Mouse (Mus musculus) embryonic facial prominence, embryonic 13.5 days (tissue): ENCODE data around the gene Mthfd1. TPM values are rescaled to one million over a fixed set of nuclear protein-coding genes. Genes with fewer than 3 reads are reported as not detected.

ENCODE experiments used
- ATAC-seq: fragments of 200-750 bp; cut with Nextera tagmentation; 2 replicates; pipeline ENCODE4 v1.8.0; 2017; ENCODE audit warnings: low read depth; ENCODE audit not compliant: insufficient number of reproducible peaks, insufficient read depth, low FRiP score, low TSS enrichment
- H3K27ac ChIP-seq: fragments of 300-500 bp; sonication (generic); 2 replicates; pipeline ENCODE4 v1.5.1; 2015; ENCODE audit warnings: moderate library complexity, mild to moderate bottlenecking, inconsistent platforms
- H3K27me3 ChIP-seq: fragments of 300-500 bp; sonication (generic); 2 replicates; pipeline ENCODE4 v1.6.1; 2015; ENCODE audit warnings: mild to moderate bottlenecking, inconsistent platforms
- H3K36me3 ChIP-seq: fragments of 300-500 bp; sonication (generic); 2 replicates; pipeline ENCODE4 v1.6.1; 2015; ENCODE audit warnings: mild to moderate bottlenecking, inconsistent platforms
- H3K4me1 ChIP-seq: fragments of 300-500 bp; sonication (generic); 2 replicates; pipeline ENCODE4 v1.6.1; 2015; ENCODE audit warnings: inconsistent platforms
- H3K4me2 ChIP-seq: fragments of 300-500 bp; sonication (generic); 2 replicates; pipeline ENCODE4 v1.6.1; 2015; ENCODE audit warnings: moderate library complexity, mild to moderate bottlenecking, inconsistent platforms
- H3K4me3 ChIP-seq: fragments of 300-500 bp; sonication (generic); 2 replicates; pipeline ENCODE4 v1.5.1; 2015; ENCODE audit warnings: mild to moderate bottlenecking, inconsistent platforms
- H3K9ac ChIP-seq: fragments of 300-500 bp; sonication (generic); 2 replicates; pipeline ENCODE4 v1.6.1; 2015; ENCODE audit warnings: mild to moderate bottlenecking, inconsistent platforms
- H3K9me3 ChIP-seq: fragments of 300-500 bp; sonication (generic); 2 replicates; pipeline ENCODE4 v1.6.1; 2016; ENCODE audit warnings: inconsistent platforms
- WGBS: fragments of 180-500 bp; shearing (Covaris S2); methylation state at CpG from one replicate; pipeline ENCODE4 v1.1.7; 2015; ENCODE audit warnings: mixed read lengths; 5-methylcytosine and 5-hydroxymethylcytosine counted together
- polyA plus RNA-seq: library from polyadenylated mRNA; unstranded; fragments of >200 nt; fragmentation: Nextera tagmentation; extraction: Ambion mirVana; gene quantifications from 2 replicates; pipeline ENCODE4 v1.2.1, GENCODE M21; 2015

Gene Mthfd1
- polyA plus RNA-seq, 1 experiment from 2014 or later = 76.8 TPM

- no peaks in the 10 kb centered on the region for H3K27me3 ChIP-seq
- H3K36me3 ChIP-seq = peaks cover 55% of the 10 kb centered on the region
- no peak overlapping the region for H3K4me3 ChIP-seq
- WGBS = 88% methylated on average over 8 of the region's 8 CpGs
- no peak overlapping the region for H3K4me2 ChIP-seq
- ATAC-seq = no peak
- H3K9ac ChIP-seq = no peak overlapping the region
- peaks cover 12% of the 10 kb centered on the region for H3K4me1 ChIP-seq
- H3K27ac ChIP-seq = 0 out of 2 replicates have a peak overlapping the region, but pooled peaks have one; percentile 1
- no peaks in the 10 kb centered on the region for H3K9me3 ChIP-seq
Observed at GRCm38 (mm10) chr12:76305107-76305506, 50.0 kb downstream of the Mthfd1 start.

- no peak overlapping the region for H3K9ac ChIP-seq
- no peak overlapping the region for H3K4me2 ChIP-seq
- H3K36me3 ChIP-seq = peaks cover 54% of the 10 kb centered on the region
- H3K9me3 ChIP-seq = no peaks in the 10 kb centered on the region
- H3K4me1 ChIP-seq = peaks cover 12% of the 10 kb centered on the region
- WGBS = 80% methylated on average over 9 of the region's 9 CpGs
- no peak overlapping the region for H3K4me3 ChIP-seq
- peak; percentile 56; the same call in 1 of the 2 replicates for ATAC-seq
- H3K27me3 ChIP-seq = no peaks in the 10 kb centered on the region
- H3K27ac ChIP-seq = no peak overlapping the region
Observed at GRCm38 (mm10) chr12:76306852-76307561, 51.9 kb downstream of the Mthfd1 start.

GRCm38 (mm10) chr12:76307964-76308363 lies 52.9 kb downstream of the Mthfd1 start:
- Histone ChIP-seq H3K27ac (no peak overlapping the region), H3K4me1 (peaks cover 9% of the 10 kb centered on the region; the same call in 1 of the 2 replicates), H3K9ac (no peak overlapping the region), H3K4me2 (no peak overlapping the region), H3K9me3 (no peaks in the 10 kb centered on the region), H3K27me3 (no peaks in the 10 kb centered on the region), H3K4me3 (no peak overlapping the region), H3K36me3 (peaks cover 58% of the 10 kb centered on the region)
- no peak for ATAC-seq
- 39% methylated on average over 9 of the region's 9 CpGs for WGBS

GRCm38 (mm10) chr12:76308436-76308835 lies 53.3 kb downstream of the Mthfd1 start:
- H3K9me3 ChIP-seq = no peaks in the 10 kb centered on the region
- H3K4me3 ChIP-seq = no peak overlapping the region
- ATAC-seq = no peak
- no peaks in the 10 kb centered on the region for H3K27me3 ChIP-seq
- peaks cover 55% of the 10 kb centered on the region for H3K36me3 ChIP-seq
- no peak overlapping the region for H3K4me2 ChIP-seq
- WGBS = 86% methylated on average over 5 of the region's 5 CpGs
- no peak overlapping the region for H3K9ac ChIP-seq
- H3K27ac ChIP-seq = no peak overlapping the region
- peaks cover 9% of the 10 kb centered on the region; the same call in 1 of the 2 replicates for H3K4me1 ChIP-seq

GRCm38 (mm10) chr12:76310007-76310406 lies 54.9 kb downstream of the Mthfd1 start:
- no peak for ATAC-seq
- Histone ChIP-seq H3K36me3 (peaks cover 58% of the 10 kb centered on the region), H3K4me2 (no peak overlapping the region), H3K27me3 (no peaks in the 10 kb centered on the region), H3K9me3 (no peaks in the 10 kb centered on the region), H3K9ac (no peak overlapping the region), H3K4me1 (peaks cover 8% of the 10 kb centered on the region; the same call in 1 of the 2 replicates), H3K27ac (no peak overlapping the region), H3K4me3 (no peak overlapping the region)
- 89% methylated on average over 6 of the region's 6 CpGs for WGBS

GRCm38 (mm10) chr12:76310633-76311032 lies 55.5 kb downstream of the Mthfd1 start:
- ATAC-seq = no peak
- 73% methylated on average over 6 of the region's 6 CpGs for WGBS
- Histone ChIP-seq H3K4me2 (no peak overlapping the region), H3K27ac (no peak overlapping the region), H3K4me1 (peaks cover 6% of the 10 kb centered on the region; the same call in 1 of the 2 replicates), H3K4me3 (no peak overlapping the region), H3K36me3 (peaks cover 58% of the 10 kb centered on the region), H3K27me3 (no peaks in the 10 kb centered on the region), H3K9me3 (no peaks in the 10 kb centered on the region), H3K9ac (no peak overlapping the region)

- no peak for ATAC-seq
- Histone ChIP-seq H3K9me3 (no peaks in the 10 kb centered on the region), H3K36me3 (peaks cover 57% of the 10 kb centered on the region), H3K4me3 (no peak overlapping the region), H3K27me3 (no peaks in the 10 kb centered on the region), H3K27ac (no peak overlapping the region), H3K4me1 (peaks cover 6% of the 10 kb centered on the region; the same call in 1 of the 2 replicates), H3K4me2 (no peak overlapping the region), H3K9ac (no peak overlapping the region)
- 93% methylated on average over 9 of the region's 9 CpGs for WGBS
Observed at GRCm38 (mm10) chr12:76311227-76311626, 56.1 kb downstream of the Mthfd1 start.

- H3K4me2 ChIP-seq = no peak overlapping the region
- H3K27ac ChIP-seq = no peak overlapping the region
- no peaks in the 10 kb centered on the region for H3K9me3 ChIP-seq
- no peak overlapping the region for H3K9ac ChIP-seq
- peaks cover 55% of the 10 kb centered on the region for H3K36me3 ChIP-seq
- H3K4me1 ChIP-seq = 0 out of 2 replicates have a peak, but pooled peaks cover under 1% of the 10 kb centered on the region
- ATAC-seq = no peak
- no peak overlapping the region for H3K4me3 ChIP-seq
- no peaks in the 10 kb centered on the region for H3K27me3 ChIP-seq
- WGBS = 92% methylated on average over 8 of the region's 8 CpGs
Observed at GRCm38 (mm10) chr12:76311951-76312350, 56.9 kb downstream of the Mthfd1 start.

GRCm38 (mm10) chr12:76318282-76319212 lies 63.4 kb downstream of the Mthfd1 start:
- H3K27me3 ChIP-seq = no peaks in the 10 kb centered on the region
- no peak for ATAC-seq
- H3K27ac ChIP-seq = no peak overlapping the region
- no peak overlapping the region for H3K9ac ChIP-seq
- WGBS = 74% methylated on average over 9 of the region's 9 CpGs
- no peaks in the 10 kb centered on the region for H3K9me3 ChIP-seq
- peaks cover 53% of the 10 kb centered on the region for H3K36me3 ChIP-seq
- no peaks in the 10 kb centered on the region for H3K4me1 ChIP-seq
- no peak overlapping the region for H3K4me3 ChIP-seq
- no peak overlapping the region for H3K4me2 ChIP-seq

GRCm38 (mm10) chr12:76324679-76325431 lies 69.8 kb downstream of the Mthfd1 start, which contains the start of gene Akap5:
TSS of gene Akap5 (plus strand) at chr12:76324891.
- peaks cover 9% of the 10 kb centered on the region for H3K4me1 ChIP-seq
- H3K4me3 ChIP-seq = peak within 1 kb of the TSS; percentile 60
- peak; percentile 85 for ATAC-seq
- no peak within 1 kb of the TSS for H3K27ac ChIP-seq
- peaks cover 10% of the 10 kb centered on the region; the same call in 1 of the 2 replicates for H3K27me3 ChIP-seq
- 1% methylated on average over 53 of the region's 53 CpGs for WGBS
- peak within 1 kb of the TSS; percentile 73 for H3K9ac ChIP-seq
- peak within 1 kb of the TSS; percentile 92 for H3K4me2 ChIP-seq
- H3K36me3 ChIP-seq = peaks cover 13% of the 10 kb centered on the region; the same call in 1 of the 2 replicates
- no peaks in the 10 kb centered on the region for H3K9me3 ChIP-seq
